Mouse (Mus musculus) spleen, postnatal 36 days (tissue): ENCODE measurements around the gene Bpifa3.
"Not testable (repeated sequence)": the region's sequence is repeated elsewhere in the genome, so short reads cannot be mapped to it uniquely, and the experiment has no call there.

ENCODE experiments used
- DNase-seq, 2 experiments: peaks; one replicate each; pipeline ENCODE4 v3.0.0; 2022; ENCODE audit warnings: low spot score in 2 of 2, mixed read lengths in 1 of 2

Gene Bpifa3

DNA sequence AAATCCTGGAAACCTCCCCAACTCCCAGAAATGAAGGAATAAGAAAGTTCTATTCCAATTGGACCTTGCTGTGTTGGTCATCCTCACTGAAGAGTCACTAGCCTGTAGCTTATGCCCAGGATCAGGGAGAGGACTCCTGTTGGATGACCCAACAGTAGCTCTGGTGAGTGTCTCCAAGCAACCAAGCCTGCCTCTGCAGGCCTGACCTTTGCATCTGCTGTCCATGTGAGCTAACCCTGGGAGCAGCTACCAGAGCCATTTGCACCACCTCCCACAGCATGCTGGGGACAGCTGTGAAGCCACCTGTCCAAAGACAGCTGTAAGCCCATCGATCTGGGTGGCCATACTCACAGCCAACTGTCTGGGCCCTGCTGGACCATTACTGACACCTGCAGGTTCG, at the start of gene Bpifa3:
Gene Bpifa3, plus strand, starts transcription at position 217 of the 400 bp plus-strand sequence.
- no peak for DNase-seq

DNA sequence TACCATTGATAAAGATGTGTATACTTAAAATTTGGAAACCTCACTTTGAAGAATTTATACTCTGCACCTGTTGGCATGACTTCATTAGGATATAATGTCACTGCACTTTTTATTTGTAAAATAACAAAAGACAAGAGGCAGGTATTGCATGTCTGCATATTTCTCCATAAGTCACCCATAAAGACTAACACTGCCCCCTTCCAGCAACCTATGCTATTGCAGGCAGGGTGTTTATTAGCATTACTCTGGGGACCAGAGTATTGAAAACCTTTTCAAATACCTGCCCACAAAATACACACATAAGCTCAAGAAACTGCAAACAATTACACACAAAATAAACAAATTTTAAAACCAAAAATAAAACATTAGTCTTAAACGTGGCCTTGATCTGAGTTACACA, 32.4 kb upstream of the Bpifa3 start:
- no peak for DNase-seq

DNA sequence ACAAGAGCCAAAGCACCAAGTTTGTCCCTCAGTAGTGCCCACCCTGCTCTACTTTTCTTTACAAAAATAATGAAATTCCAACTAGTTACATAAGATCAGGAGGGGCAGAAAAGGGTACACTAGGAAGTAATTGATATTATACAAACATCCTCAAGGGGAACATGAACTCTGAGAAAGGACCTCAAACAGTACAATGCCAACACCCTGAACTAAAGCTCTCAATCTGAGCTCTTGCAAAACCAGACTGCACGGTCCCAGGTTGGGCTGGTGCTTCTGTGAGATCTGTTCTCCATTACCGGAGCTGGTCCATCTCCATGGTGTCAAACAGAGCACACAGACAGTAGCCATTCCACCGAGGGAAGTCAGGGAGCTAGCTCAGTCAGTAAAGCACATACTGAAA, 12.8 kb upstream of the Bpifa3 start:
- no peak for DNase-seq

DNA sequence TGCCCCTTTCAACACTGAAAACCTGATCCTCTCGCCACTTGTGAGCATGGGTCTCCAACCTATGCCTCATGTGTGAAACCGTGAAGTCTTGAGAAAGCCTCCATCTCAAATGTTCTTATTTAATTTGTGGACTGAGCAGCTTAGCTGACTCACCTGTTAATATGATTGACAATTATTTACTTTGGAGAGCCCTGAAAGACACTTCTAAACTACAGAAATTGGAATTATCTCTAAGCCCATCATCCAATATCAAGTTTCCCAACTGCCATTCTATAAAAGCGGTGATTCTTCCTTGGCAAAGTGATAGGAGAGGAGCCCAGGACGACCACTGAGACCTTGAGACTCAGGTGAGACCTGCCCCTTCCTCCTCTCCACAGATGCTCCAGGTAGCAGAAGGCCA, 12.4 kb downstream of the Bpifa3 start, which contains the start of gene Bpifa1:
Gene Bpifa1, plus strand, starts transcription at position 301 of the 400 bp plus-strand sequence.
- DNase-seq = no peak

DNA sequence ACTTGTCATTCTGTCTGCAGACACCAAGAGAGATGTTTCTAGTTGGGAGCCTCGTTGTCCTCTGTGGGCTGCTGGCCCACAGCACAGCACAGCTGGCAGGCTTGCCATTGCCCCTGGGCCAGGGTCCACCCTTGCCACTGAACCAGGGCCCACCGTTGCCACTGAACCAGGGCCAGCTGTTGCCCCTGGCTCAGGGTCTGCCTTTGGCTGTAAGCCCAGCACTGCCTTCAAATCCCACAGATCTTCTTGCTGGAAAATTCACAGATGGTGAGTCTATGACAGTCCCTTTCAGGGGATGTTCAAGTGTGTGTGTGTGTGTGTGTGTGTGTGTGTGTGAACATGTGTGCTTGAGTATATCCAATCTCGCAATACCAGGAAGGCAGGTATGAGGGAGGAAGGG, 13.6 kb downstream of the Bpifa3 start:
- no peak for DNase-seq

DNA sequence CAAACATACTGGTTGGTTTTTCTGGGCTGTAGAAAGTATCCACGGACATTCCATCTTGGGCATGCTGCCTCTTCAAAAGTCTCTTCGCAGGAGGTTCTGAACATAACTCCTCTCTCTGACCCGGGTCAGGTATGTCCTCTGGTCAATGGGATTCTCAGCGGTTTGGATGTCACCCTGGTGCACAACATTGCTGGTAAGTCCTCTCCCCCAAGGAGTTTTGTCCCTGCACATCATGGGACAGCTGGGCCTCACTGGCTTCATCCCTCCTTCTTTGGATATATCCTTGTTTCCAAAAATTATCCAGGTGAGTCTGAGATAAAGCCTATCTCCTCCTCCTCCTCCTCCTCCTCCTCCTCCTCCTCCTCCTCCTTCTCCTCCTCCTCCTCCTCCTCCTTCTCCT, 17.4 kb downstream of the Bpifa3 start:
- DNase-seq = no peak

DNA sequence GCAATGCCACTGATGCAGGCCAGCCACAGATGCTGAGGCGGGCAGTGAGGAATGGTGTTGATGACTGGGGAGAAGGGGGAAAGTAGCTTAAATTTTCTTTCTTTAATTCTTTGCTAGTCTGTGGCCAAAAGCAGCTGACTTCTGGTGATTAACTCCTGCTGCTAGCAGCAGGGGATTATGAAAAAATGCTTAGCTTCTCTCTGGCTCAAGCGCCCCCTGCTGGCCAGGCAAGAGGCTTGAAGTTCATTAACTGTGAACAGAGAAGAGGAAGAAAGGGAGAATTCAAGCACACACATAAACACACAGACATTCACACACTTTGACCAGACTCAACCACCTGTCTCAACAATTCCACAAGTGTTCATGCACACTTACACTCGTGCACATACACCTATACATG, 28.3 kb downstream of the Bpifa3 start:
- no peak for DNase-seq

DNA sequence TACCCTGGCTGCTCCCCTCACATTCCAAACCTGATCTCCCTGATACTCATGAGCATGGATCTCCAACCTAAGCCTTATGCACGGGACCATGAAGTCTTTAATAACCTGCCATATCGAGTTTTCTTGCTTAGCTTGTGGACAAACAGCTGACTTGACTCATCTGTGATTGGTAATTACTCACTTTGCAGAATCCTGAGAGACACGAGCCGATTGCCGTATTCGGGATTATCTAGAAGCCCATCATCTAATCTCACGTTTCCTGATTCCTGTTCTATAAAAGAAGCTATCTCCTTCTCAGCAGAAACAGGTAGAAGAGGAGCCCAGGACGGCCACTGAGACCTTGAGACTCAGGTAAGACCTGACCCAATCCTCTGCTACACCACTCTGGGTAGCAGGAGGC, 32.2 kb downstream of the Bpifa3 start, which contains the start of gene Bpifa5:
Gene Bpifa5, plus strand, starts transcription at position 301 of the 400 bp plus-strand sequence.
- no peak for DNase-seq

DNA sequence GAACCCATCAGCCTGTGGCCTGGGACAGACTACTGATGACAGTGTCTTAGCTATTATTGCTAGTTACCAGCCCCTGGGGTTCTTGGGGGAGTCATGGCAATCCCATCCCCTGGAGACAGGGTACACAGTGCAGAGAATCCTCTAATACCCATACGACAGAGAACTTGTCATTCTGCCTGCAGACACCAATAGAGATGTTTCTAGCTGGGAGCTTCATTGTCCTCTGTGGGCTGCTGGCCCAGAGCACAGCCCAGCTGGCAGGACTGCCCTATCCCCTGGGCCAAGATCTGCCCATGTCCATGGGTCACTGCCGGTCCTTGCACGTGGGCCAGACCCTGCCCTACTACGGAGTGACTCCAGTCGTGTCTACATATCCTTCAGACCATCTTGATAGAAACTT, 33.2 kb downstream of the Bpifa3 start:
- no peak for DNase-seq

DNA sequence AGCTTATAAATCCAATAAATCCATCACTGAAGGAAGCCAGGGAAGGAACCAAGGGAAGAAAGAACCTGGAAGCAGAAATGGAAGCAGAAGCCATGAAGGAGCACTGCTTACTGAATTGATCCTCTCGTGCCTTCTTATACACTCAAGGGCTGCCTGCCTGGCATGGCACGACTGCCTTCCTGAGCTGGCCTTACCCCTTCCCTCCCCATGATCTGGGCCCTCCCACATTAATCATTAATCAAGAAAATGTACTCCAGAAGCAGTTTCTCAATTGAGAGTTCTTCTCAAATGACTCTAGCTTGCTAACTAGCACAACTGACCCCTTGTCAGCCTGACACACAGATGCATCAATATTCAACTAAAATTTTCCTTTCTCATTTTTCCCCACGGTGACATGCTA, 39.0 kb downstream of the Bpifa3 start:
- DNase-seq = no peak

DNA sequence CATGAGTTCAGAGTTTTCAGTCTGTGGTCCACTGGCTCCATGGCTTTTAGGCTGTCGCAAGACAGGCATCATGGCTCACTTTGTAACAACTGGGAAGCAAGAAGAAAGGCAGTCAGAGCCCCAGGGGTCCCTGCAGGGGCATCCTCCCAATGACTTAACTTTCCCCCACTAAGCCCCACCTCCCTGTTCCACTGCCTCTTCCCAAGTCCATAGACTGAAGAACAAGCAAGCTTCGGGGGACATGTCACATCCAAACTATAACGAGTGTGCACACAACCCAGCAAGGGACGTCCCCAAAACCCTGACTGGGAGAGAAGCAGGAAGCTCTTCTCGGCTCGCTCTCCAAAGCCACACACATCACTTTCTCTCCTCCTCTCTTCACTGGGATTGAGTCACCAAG, 41.5 kb downstream of the Bpifa3 start:
- no peak for DNase-seq

DNA sequence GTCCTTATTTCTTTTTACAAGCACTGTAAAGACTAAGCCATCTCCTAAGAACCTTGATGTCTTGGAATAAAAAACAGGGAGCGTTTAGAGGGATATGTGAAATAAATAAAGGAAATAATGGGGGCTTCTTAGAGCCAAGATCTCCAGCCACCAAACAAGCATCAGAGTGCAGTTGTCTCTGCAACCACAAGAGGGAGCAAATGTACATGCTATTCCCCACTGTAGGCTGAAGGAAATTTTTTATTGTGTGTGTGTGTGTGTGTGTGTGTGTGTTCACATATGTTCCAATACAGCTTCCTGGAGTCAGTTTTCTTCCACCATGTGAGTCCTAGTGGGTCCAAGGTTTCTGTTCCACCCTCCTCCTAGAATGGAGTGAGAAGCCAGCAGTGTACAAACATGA, 43.2 kb downstream of the Bpifa3 start:
- DNase-seq = no peak

DNA sequence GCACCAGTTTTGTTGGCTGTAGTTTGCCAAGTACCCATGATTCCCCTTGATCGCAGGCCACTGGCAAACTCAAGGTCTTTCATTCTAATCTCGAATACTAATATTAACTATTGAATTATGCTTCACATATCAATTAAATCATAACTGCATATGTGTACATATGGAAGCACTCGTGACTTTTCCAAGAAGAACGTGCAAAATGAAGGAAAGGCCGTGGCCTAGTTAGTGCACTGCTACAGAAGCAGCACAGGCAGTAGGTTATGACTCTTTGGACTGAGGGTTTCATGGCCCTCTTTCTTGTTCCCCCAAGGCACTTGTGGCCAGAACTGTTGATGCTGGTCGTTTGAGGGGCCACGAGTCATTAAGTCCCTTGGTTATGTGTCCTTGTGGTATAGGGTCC, 51.8 kb downstream of the Bpifa3 start:
- not testable (repeated sequence) for DNase-seq

DNA sequence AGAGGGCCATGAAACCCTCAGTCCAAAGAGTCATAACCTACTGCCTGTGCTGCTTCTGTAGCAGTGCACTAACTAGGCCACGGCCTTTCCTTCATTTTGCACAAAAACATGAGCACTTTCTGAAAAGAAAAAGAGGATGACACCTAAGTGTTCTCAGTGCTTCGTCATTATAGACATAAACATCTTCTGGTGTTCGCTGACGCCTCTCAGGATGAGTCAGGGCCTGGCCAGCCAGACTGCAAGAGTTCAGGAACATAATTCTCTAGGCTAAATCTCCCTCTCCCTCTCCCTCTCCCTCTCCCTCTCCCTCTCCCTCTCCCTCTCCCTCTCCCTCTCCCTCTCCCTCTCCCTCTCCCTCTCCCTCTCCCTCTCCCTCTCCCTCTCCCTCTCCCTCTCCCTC, 52.9 kb downstream of the Bpifa3 start:
- not testable (repeated sequence) for DNase-seq

DNA sequence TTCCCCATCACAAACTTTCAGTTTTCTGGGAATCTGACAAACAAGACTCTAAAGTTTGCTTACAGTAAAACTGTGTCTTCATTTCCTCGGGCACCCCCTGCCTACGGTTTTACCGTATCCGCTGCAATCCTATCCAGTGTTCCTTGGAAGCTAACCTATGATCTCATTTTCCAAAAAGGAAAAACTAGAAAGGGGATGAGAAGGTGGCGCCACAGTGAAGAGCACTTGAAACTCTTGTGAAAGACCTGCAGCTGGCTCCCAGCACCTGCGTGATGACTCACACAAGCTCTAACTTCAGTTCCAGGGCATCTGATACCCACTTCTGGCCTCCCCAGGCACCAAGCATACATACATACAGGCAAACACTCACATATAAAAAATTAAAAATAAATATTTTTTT, 55.2 kb downstream of the Bpifa3 start:
- no peak for DNase-seq

DNA sequence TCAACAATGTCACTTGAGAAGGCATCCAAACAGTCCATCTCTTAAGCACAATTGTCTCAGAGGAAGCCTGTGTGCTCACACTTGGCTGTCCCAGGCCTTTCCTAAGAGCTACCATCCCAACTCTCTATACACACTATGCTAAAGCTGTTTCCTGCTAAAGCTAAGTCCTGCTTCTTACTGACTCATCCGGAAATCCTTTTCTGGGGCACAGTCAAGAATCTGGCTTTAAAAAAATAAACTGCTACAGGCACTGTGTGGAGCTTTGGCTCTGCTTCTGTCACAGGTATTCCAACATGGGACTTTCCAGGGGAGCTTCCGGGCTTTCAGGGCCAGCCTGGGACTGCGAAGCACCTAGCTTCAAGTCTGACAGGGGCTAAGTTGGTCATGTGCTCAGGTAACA, 55.6 kb downstream of the Bpifa3 start:
- no peak for DNase-seq

DNA sequence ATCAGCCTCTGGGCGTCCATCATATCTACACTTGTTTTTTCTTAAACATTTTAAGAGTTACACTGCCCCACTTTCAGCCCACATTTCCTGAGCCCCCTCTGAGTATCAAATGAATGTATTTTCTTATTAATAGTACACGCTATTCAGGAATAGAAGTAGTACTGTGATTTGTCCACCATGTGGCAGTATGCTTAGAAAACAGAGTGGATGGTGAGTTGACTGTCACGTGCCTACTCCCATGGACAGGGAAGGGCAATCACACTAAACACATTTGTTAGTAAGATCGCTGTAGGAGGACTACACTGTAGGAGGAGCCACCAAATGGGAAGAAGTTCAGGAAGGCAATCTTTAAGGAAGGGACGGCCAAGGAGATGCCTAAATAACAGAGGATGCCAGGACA, 57.3 kb downstream of the Bpifa3 start:
- no peak for DNase-seq
